Mouse (Mus musculus) thymus, postnatal 4 days (tissue): ENCODE data around the gene Ceacam15.

Source experiments
- DNase-seq: peaks from one replicate; pipeline ENCODE4 v3.0.0; 2021

Ceacam15 gene

GRCm38 (mm10) chr7:16629598-16630296 lies 45.8 kb downstream of the Ceacam15 start:
- peak; percentile 74 for DNase-seq

GRCm38 (mm10) chr7:16628096-16628771 lies 47.3 kb downstream of the Ceacam15 start:
- peak; percentile 79 for DNase-seq

DNA sequence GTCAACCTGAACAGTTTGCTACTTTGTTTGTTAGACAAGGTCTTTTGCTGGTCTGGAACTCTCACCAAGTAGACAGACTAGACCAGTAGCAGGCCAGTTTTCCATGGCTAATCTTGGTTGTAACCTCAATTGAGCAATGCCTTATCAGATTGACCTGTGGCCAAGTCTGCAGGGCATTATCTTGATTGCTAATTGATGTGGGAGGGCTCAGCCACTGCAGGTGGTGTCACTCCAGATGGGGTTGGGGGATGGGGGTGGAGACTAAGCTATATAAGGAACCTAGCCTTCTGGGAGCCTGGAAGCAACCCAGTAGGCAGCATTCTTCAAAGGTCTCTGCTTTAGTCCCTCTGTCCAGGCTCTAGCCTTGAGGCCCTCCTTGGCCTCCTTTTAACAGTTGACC lies 51.8 kb downstream of the Ceacam15 start:
- DNase-seq: no peak

- DNase-seq: no peak
Measured at GRCm38 (mm10) chr7:16623131-16623530, 52.4 kb downstream of the Ceacam15 start.
